ENCODE assay signal across 9 mouse cellular contexts in genomic region chr9:31252182-31252799, GRCm38 (mm10). TPM values are rescaled to one million over a fixed set of nuclear protein-coding genes. Genes with fewer than 3 reads are reported as not detected.
A peak's percentile ranks its signal among the peaks of the same experiment; 100 is the strongest.
DNase-seq lines count a peak whose midpoint lies in the region; ATAC-seq and TF ChIP-seq lines count a peak whose summit lies in the region.
"Had no signal": no experiment of that assay in that cellular context is flagged by ENCODE, and none has a peak within 500 bp of the region (broad histone marks: within the 10 kb centered on the region; RNA-seq: fewer than 3 reads in every experiment).

No protein-coding gene starts in this region.

- peak overlapping the region; percentile 11; the same call in 1 of the 2 replicates for H3K4me2 ChIP-seq in CH12.LX (ENCODE audit: insufficient read depth, low read depth, poor library complexity, severe bottlenecking)
- H3K4me2 ChIP-seq in heart, embryonic 15.5 days = no peak overlapping the region
- H3K4me2 ChIP-seq in lung, embryonic 15.5 days = no peak overlapping the region

- DNase-seq in CH12.LX (ENCODE audit: extremely low read depth) = peak; percentile 60
- peak; percentile 83 for DNase-seq in adrenal gland, adult 2 months
- DNase-seq in thymus, postnatal 25 days = peak; percentile 24
- no peak for DNase-seq in embryonic facial prominence, embryonic 10.5 days (ENCODE audit: low spot score)
- no peak for DNase-seq in layer of hippocampus, postnatal 36 days
- no peak for DNase-seq in right cerebral cortex, postnatal 4 days

- no peak for TF ChIP-seq CTCF in CH12.LX (conservative IDR thresholded peaks at IDR 0.05 in 1 of 2, IDR thresholded peaks at IDR 0.05 in 1 of 2; ENCODE audit: low read depth in 2 of 2, low read length in 2 of 2)

- no peak for TF ChIP-seq RAD21 in CH12.LX (IDR thresholded peaks at IDR 0.05; ENCODE audit: low read depth, low read length)

- H3K9me3 ChIP-seq in CH12.LX (replicated peaks; ENCODE audit: low read length) = no peaks in the 10 kb centered on the region
- no peaks in the 10 kb centered on the region for H3K9me3 ChIP-seq in heart, embryonic 15.5 days (replicated peaks)
- no peaks in the 10 kb centered on the region for H3K9me3 ChIP-seq in lung, embryonic 15.5 days
- H3K9me3 ChIP-seq in embryonic facial prominence, embryonic 10.5 days = no peaks in the 10 kb centered on the region

- WGBS in heart, embryonic 15.5 days = 66% methylated on average over 10 of the region's 10 CpGs
- WGBS in lung, embryonic 15.5 days = 67% methylated on average over 10 of the region's 10 CpGs
- 72% methylated on average over 10 of the region's 10 CpGs for WGBS in embryonic facial prominence, embryonic 10.5 days

- TF ChIP-seq POLR2A in CH12.LX (IDR thresholded peaks at IDR 0.05; ENCODE audit: low read depth, low read length) = peak; percentile 52

- no peak for TF ChIP-seq EP300 in CH12.LX (IDR thresholded peaks at IDR 0.05; ENCODE audit: low read length)

- no peaks in the 10 kb centered on the region for H3K27me3 ChIP-seq in CH12.LX (replicated peaks)
- H3K27me3 ChIP-seq in heart, embryonic 15.5 days = no peaks in the 10 kb centered on the region
- no peaks in the 10 kb centered on the region for H3K27me3 ChIP-seq in lung, embryonic 15.5 days
- H3K27me3 ChIP-seq in embryonic facial prominence, embryonic 10.5 days (replicated peaks; ENCODE audit: low read depth, poor library complexity, severe bottlenecking) = no peaks in the 10 kb centered on the region

- H3K27ac ChIP-seq in CH12.LX (ENCODE audit: insufficient read depth, low read depth) = no peak overlapping the region
- peak overlapping the region; percentile 78; the same call in 1 of the 2 replicates for H3K27ac ChIP-seq in heart, embryonic 15.5 days
- H3K27ac ChIP-seq in lung, embryonic 15.5 days = peak overlapping the region; percentile 27; the same call in 1 of the 2 replicates
- no peak overlapping the region for H3K27ac ChIP-seq in embryonic facial prominence, embryonic 10.5 days (replicated peaks)
- H3K27ac ChIP-seq: macrophage had no signal

- dilution Hi-C loops in CH12.LX (cut with MboI; ENCODE audit: extremely low pct_ligation_motif_present, extremely low pct_unique_long_range_greater_than_20kb, low sequenced_read_pairs) = no loop called here

- H3K4me1 ChIP-seq in CH12.LX (ENCODE audit: control insufficient read depth in 1 of 2, insufficient read depth in 2 of 2) = peaks cover 2 to 34% of the 10 kb centered on the region in 2 experiments
- H3K4me1 ChIP-seq in heart, embryonic 15.5 days (replicated peaks) = peaks cover 12% of the 10 kb centered on the region
- peaks cover 13% of the 10 kb centered on the region for H3K4me1 ChIP-seq in lung, embryonic 15.5 days
- peaks cover 9% of the 10 kb centered on the region for H3K4me1 ChIP-seq in embryonic facial prominence, embryonic 10.5 days

- in situ Hi-C loops in CH12.LX (cut with MboI; ENCODE audit: low pct_ligation_motif_present, low pct_unique_long_range_greater_than_20kb, low sequenced_read_pairs) = no loop called here

- H3K79me2 ChIP-seq in CH12.LX (replicated peaks; ENCODE audit: control insufficient read depth, extremely low read depth, insufficient read depth, poor library complexity, severe bottlenecking) = no peaks in the 10 kb centered on the region

- no peak; the same call in 1 of the 2 replicates for ATAC-seq in heart, embryonic 15.5 days (replicated peaks; ENCODE audit: insufficient number of reproducible peaks, insufficient read depth, low FRiP score, low read depth)
- no peak; the same call in 1 of the 2 replicates for ATAC-seq in lung, embryonic 15.5 days (ENCODE audit: borderline replicate concordance, extremely low read depth, low FRiP score, low TSS enrichment)

- H3K9ac ChIP-seq in CH12.LX (ENCODE audit: insufficient read depth, low read depth) = peak overlapping the region; percentile 47; the same call in 1 of the 2 replicates
- no peak overlapping the region for H3K9ac ChIP-seq in heart, embryonic 15.5 days
- H3K9ac ChIP-seq in lung, embryonic 15.5 days = no peak overlapping the region

- no peaks in the 10 kb centered on the region for H3K36me3 ChIP-seq in CH12.LX (replicated peaks in 1 of 2; ENCODE audit: control insufficient read depth in 1 of 2, insufficient read depth in 1 of 2, low read length in 1 of 2)
- no peaks in the 10 kb centered on the region for H3K36me3 ChIP-seq in heart, embryonic 15.5 days
- no peaks in the 10 kb centered on the region for H3K36me3 ChIP-seq in lung, embryonic 15.5 days
- no peaks in the 10 kb centered on the region for H3K36me3 ChIP-seq in embryonic facial prominence, embryonic 10.5 days (replicated peaks)

- H3K4me3 ChIP-seq in CH12.LX (replicated peaks in 1 of 3; ENCODE audit: low read depth in 2 of 3, low read length in 2 of 3, poor library complexity in 1 of 3) = no peak overlapping the region
- no peak overlapping the region for H3K4me3 ChIP-seq in heart, embryonic 15.5 days
- no peak overlapping the region for H3K4me3 ChIP-seq in lung, embryonic 15.5 days
- H3K4me3 ChIP-seq in embryonic facial prominence, embryonic 10.5 days = no peak overlapping the region

TF ChIP-seq in CH12.LX, 34 proteins besides CTCF, POLR2A, EP300 and RAD21:
- peak; percentile 11; the same call in 1 of the 2 replicates for TF ChIP-seq NELFE (IDR thresholded peaks at IDR 0.05; ENCODE audit: low read depth, low read length)
- TF ChIP-seq MEF2A (IDR thresholded peaks at IDR 0.05; ENCODE audit: borderline replicate concordance, low read depth, low read length) = 0 out of 2 replicates have a peak, but pooled peaks have one; percentile 5
- no peak for TF ChIP-seq ZKSCAN1 (IDR thresholded peaks at IDR 0.05; ENCODE audit: borderline replicate concordance, low read depth, low read length)
- TF ChIP-seq RCOR1 (conservative IDR thresholded peaks at IDR 0.05; ENCODE audit: low read depth, low read length) = no peak
- TF ChIP-seq PAX5 (IDR thresholded peaks at IDR 0.05; ENCODE audit: low read length) = no peak
- peak; percentile 69 for TF ChIP-seq ZNF384 (IDR thresholded peaks at IDR 0.05; ENCODE audit: low read depth, low read length)
- no peak for TF ChIP-seq CHD1 (IDR thresholded peaks at IDR 0.05; ENCODE audit: low read depth, low read length)
- TF ChIP-seq GABPA (IDR thresholded peaks at IDR 0.05; ENCODE audit: insufficient replicate concordance, low read depth, low read length) = no peak
- TF ChIP-seq JUN (IDR thresholded peaks at IDR 0.05; ENCODE audit: insufficient read depth, low read depth, low read length) = no peak
- TF ChIP-seq MYC (IDR thresholded peaks at IDR 0.05; ENCODE audit: low read depth, low read length) = no peak
- TF ChIP-seq ELF1 (IDR thresholded peaks at IDR 0.05; ENCODE audit: low read depth, low read length) = peak; percentile 46
- no peak for TF ChIP-seq E2F4 (IDR thresholded peaks at IDR 0.05; ENCODE audit: insufficient replicate concordance, low read depth, low read length)
- TF ChIP-seq KAT2A (IDR thresholded peaks at IDR 0.05; ENCODE audit: insufficient replicate concordance, low read length) = no peak
- TF ChIP-seq SIN3A (IDR thresholded peaks at IDR 0.05; ENCODE audit: low read length) = peak; percentile 34; the same call in 1 of the 2 replicates

RNA-seq across cellular contexts. Expression of gene Prdm10, which starts 28.0 kb away (rescaled TPM):
- total RNA-seq in CH12.LX (2012; rRNA removed) (4.5 TPM in 2 replicates), CH12.LX (2014; rRNA removed) (3.9 and 4.7 TPM in 2 replicates)
- 5.2 and 6.7 TPM in 2 replicates for polyA plus RNA-seq in CH12.LX (2012; ENCODE audit: insufficient read length, low read depth)
- total RNA-seq in adrenal gland, adult 2 months (2021) = 10 to 100 TPM in 1 of 2 experiments, 1 to 10 TPM in 1; 8.4 to 11.3 TPM
- polyA plus RNA-seq in adrenal gland, adult 2 months (2012; rRNA removed) = 6.8 and 8.6 TPM in 2 replicates
- polyA plus RNA-seq in heart, embryonic 15.5 days (2015; fragmentation: Nextera tagmentation; extraction: Ambion mirVana) = 3.2 and 4.2 TPM in 2 replicates
- 3.9 and 4.6 TPM in 2 replicates for polyA plus RNA-seq in lung, embryonic 15.5 days (2015; fragmentation: Nextera tagmentation; extraction: Ambion mirVana)
- polyA plus RNA-seq in embryonic facial prominence, embryonic 10.5 days (2016; fragmentation: Nextera tagmentation; extraction: Ambion mirVana) = 8.1 and 8.3 TPM in 2 replicates
- total RNA-seq in layer of hippocampus, postnatal 36 days (2021) = 10 to 100 TPM; 22.6 to 23.4 TPM

RNA-seq across cellular contexts. Expression of gene Aplp2, which starts 40.7 kb away (rescaled TPM):
- total RNA-seq in CH12.LX (2012; rRNA removed) (26.0 and 30.4 TPM in 2 replicates), CH12.LX (2014; rRNA removed) (39.1 and 44.3 TPM in 2 replicates)
- 52.7 and 55.1 TPM in 2 replicates for polyA plus RNA-seq in CH12.LX (2012; ENCODE audit: insufficient read length, low read depth)
- total RNA-seq in adrenal gland, adult 2 months (2021) = 100 to 1,000 TPM; 578 to 689 TPM
- polyA plus RNA-seq in adrenal gland, adult 2 months (2012; rRNA removed) = 376 and 431 TPM in 2 replicates
- polyA plus RNA-seq in heart, embryonic 15.5 days (2015; fragmentation: Nextera tagmentation; extraction: Ambion mirVana) = 327 and 380 TPM in 2 replicates
- 446 and 476 TPM in 2 replicates for polyA plus RNA-seq in lung, embryonic 15.5 days (2015; fragmentation: Nextera tagmentation; extraction: Ambion mirVana)
- polyA plus RNA-seq in embryonic facial prominence, embryonic 10.5 days (2016; fragmentation: Nextera tagmentation; extraction: Ambion mirVana) = 201 and 228 TPM in 2 replicates
- total RNA-seq in layer of hippocampus, postnatal 36 days (2021) = 100 to 1,000 TPM; 440 to 478 TPM

Comparison
In these comparisons a context has a peak if more than half of its experiments do, and no peak if none do; other contexts are left out.
1. DNase-seq: peak in CH12.LX (single experiment), adrenal gland, adult 2 months (single experiment) and thymus, postnatal 25 days (single experiment); none in embryonic facial prominence, embryonic 10.5 days (single experiment), layer of hippocampus, postnatal 36 days (0 of 2) and right cerebral cortex, postnatal 4 days (single experiment).
2. H3K27ac ChIP-seq: peak in heart, embryonic 15.5 days (single experiment) and lung, embryonic 15.5 days (single experiment); none in CH12.LX (single experiment) and embryonic facial prominence, embryonic 10.5 days (single experiment).